In genomic region chr5:30889088-30889754, GRCm38 (mm10) we compare ENCODE assay signal across 8 mouse cellular contexts. TPM values are rescaled to one million over a fixed set of nuclear protein-coding genes. Genes with fewer than 3 reads are reported as not detected.
DNase-seq lines count a peak whose midpoint lies in the region; ATAC-seq and TF ChIP-seq lines count a peak whose summit lies in the region.

No protein-coding gene starts in this region.

- peaks cover 36% of the 10 kb centered on the region for H3K36me3 ChIP-seq in kidney, embryonic 15.5 days
- peaks cover 36% of the 10 kb centered on the region for H3K36me3 ChIP-seq in embryonic facial prominence, embryonic 15.5 days
- H3K36me3 ChIP-seq in limb, embryonic 13.5 days = peaks cover 38% of the 10 kb centered on the region

- CTCF ChIA-PET in Patski (lab: Charles Lee) = interaction anchor here (1.1 to 3.9 kb wide), 7 partner anchors 11 to 84 kb away, joined by 3 to 17 read pairs (median 7); partner anchors contain the start of gene Khk

- TF ChIP-seq POLR2A in olfactory bulb, adult 2 months (IDR thresholded peaks at IDR 0.05; ENCODE audit: insufficient read depth, low read depth, low read length) = no peak

- no peaks in the 10 kb centered on the region for H3K27me3 ChIP-seq in kidney, embryonic 15.5 days
- no peaks in the 10 kb centered on the region for H3K27me3 ChIP-seq in Patski
- no peaks in the 10 kb centered on the region for H3K27me3 ChIP-seq in embryonic facial prominence, embryonic 15.5 days
- H3K27me3 ChIP-seq in limb, embryonic 13.5 days = no peaks in the 10 kb centered on the region

- ATAC-seq in kidney, embryonic 15.5 days (replicated peaks; ENCODE audit: low FRiP score) = peak; percentile 30
- ATAC-seq in Patski = peak; percentile 17
- peak; percentile 30 for ATAC-seq in embryonic facial prominence, embryonic 15.5 days (ENCODE audit: insufficient number of reproducible peaks, low FRiP score, low TSS enrichment, low read depth)
- ATAC-seq in limb, embryonic 13.5 days (ENCODE audit: low FRiP score, low read depth) = peak; percentile 33

- under 1% methylated on average over 42 of the region's 42 CpGs for WGBS in kidney, embryonic 15.5 days
- WGBS in embryonic facial prominence, embryonic 15.5 days = under 1% methylated on average over 42 of the region's 42 CpGs
- 1% methylated on average over 35 of the region's 42 CpGs for WGBS in limb, embryonic 13.5 days
- 1% methylated on average over 42 of the region's 42 CpGs for WGBS in olfactory bulb, adult 2 months

- POLR2A ChIA-PET in Patski (lab: Charles Lee) = interaction anchor here (0.7 to 10.4 kb wide), 8 partner anchors 9 to 115 kb away, joined by 3 to 91 read pairs (median 4); partner anchors contain the start of genes Khk and Ost4

- no peak for TF ChIP-seq CTCF in Patski (IDR thresholded peaks at IDR 0.05)
- no peak for TF ChIP-seq CTCF in olfactory bulb, adult 2 months (IDR thresholded peaks at IDR 0.05; ENCODE audit: insufficient read depth, low read depth, low read length)

- in situ Hi-C loops in Patski (cut with MboI; ENCODE audit: low pct_unique_long_range_greater_than_20kb) = no loop called here

- H3K27ac ChIP-seq in kidney, embryonic 15.5 days = peak overlapping the region; percentile 98
- H3K27ac ChIP-seq in embryonic facial prominence, embryonic 15.5 days (replicated peaks) = peak overlapping the region; percentile 98
- H3K27ac ChIP-seq in limb, embryonic 13.5 days = peak overlapping the region; percentile 99
- peak overlapping the region; percentile 94 for H3K27ac ChIP-seq in olfactory bulb, adult 2 months (ENCODE audit: insufficient read depth, low read depth, low read length)

- DNase-seq in kidney, adult 8-10 months = no peak
- DNase-seq in Patski (ENCODE audit: low read depth, low spot score) = no peak
- no peak for DNase-seq in spleen, postnatal 14 days (ENCODE audit: low spot score in 2 of 2)
- no peak for DNase-seq in adrenal gland, postnatal 36 days

- H3K9me3 ChIP-seq in kidney, embryonic 15.5 days (replicated peaks) = no peaks in the 10 kb centered on the region
- no peaks in the 10 kb centered on the region for H3K9me3 ChIP-seq in embryonic facial prominence, embryonic 15.5 days (replicated peaks)
- H3K9me3 ChIP-seq in limb, embryonic 13.5 days = no peaks in the 10 kb centered on the region

- peaks cover 28% of the 10 kb centered on the region for H3K4me1 ChIP-seq in kidney, embryonic 15.5 days
- H3K4me1 ChIP-seq in embryonic facial prominence, embryonic 15.5 days = peaks cover 21% of the 10 kb centered on the region
- H3K4me1 ChIP-seq in limb, embryonic 13.5 days = peaks cover 19% of the 10 kb centered on the region
- H3K4me1 ChIP-seq in olfactory bulb, adult 2 months (ENCODE audit: control insufficient read depth, insufficient read depth, low read length) = peaks cover 11% of the 10 kb centered on the region

- H3K4me3 ChIP-seq in kidney, embryonic 15.5 days (replicated peaks) = peak overlapping the region; percentile 89
- peak overlapping the region; percentile 83 for H3K4me3 ChIP-seq in embryonic facial prominence, embryonic 15.5 days (replicated peaks)
- peak overlapping the region; percentile 73 for H3K4me3 ChIP-seq in limb, embryonic 13.5 days
- peak overlapping the region; percentile 89 for H3K4me3 ChIP-seq in olfactory bulb, adult 2 months (ENCODE audit: insufficient read depth, low read depth, low read length)

- peak overlapping the region; percentile 59 for H3K9ac ChIP-seq in kidney, embryonic 15.5 days
- H3K9ac ChIP-seq in embryonic facial prominence, embryonic 15.5 days = peak overlapping the region; percentile 92
- peak overlapping the region; percentile 89 for H3K9ac ChIP-seq in limb, embryonic 13.5 days

- peak overlapping the region; percentile 80 for H3K4me2 ChIP-seq in kidney, embryonic 15.5 days
- H3K4me2 ChIP-seq in embryonic facial prominence, embryonic 15.5 days (replicated peaks) = peak overlapping the region; percentile 69
- peak overlapping the region; percentile 73 for H3K4me2 ChIP-seq in limb, embryonic 13.5 days (replicated peaks)

RNA-seq across cellular contexts. Expression of gene Agbl5, which starts 0.7 kb away (rescaled TPM):
- polyA plus RNA-seq in kidney, embryonic 15.5 days (2015; fragmentation: Nextera tagmentation; extraction: Ambion mirVana) = 20.6 and 25.9 TPM in 2 replicates
- 34.9 TPM for polyA plus RNA-seq in Patski (2021)
- 22.1 and 28.7 TPM in 2 replicates for polyA plus RNA-seq in embryonic facial prominence, embryonic 15.5 days (2015; fragmentation: Nextera tagmentation; extraction: Ambion mirVana)
- polyA plus RNA-seq in limb, embryonic 13.5 days (2015; fragmentation: Nextera tagmentation; extraction: Ambion mirVana) = 32.5 and 34.0 TPM in 2 replicates
- polyA plus RNA-seq in olfactory bulb, adult 2 months (2012; ENCODE audit: insufficient read depth, insufficient read length, low replicate concordance, missing spikeins) = not detected in 2 replicates
- 10 to 100 TPM in 1 of 2 experiments, 1 to 10 TPM in 1; 6.6 to 12.2 TPM for total RNA-seq in adrenal gland, postnatal 36 days (2021)

RNA-seq across cellular contexts. Expression of gene Ost4, which starts 18.4 kb away (rescaled TPM):
- 491 and 504 TPM in 2 replicates for polyA plus RNA-seq in kidney, embryonic 15.5 days (2015; fragmentation: Nextera tagmentation; extraction: Ambion mirVana)
- 262 TPM for polyA plus RNA-seq in Patski (2021)
- 482 and 502 TPM in 2 replicates for polyA plus RNA-seq in embryonic facial prominence, embryonic 15.5 days (2015; fragmentation: Nextera tagmentation; extraction: Ambion mirVana)
- 408 and 424 TPM in 2 replicates for polyA plus RNA-seq in limb, embryonic 13.5 days (2015; fragmentation: Nextera tagmentation; extraction: Ambion mirVana)
- polyA plus RNA-seq in olfactory bulb, adult 2 months (2012; ENCODE audit: insufficient read depth, insufficient read length, low replicate concordance, missing spikeins) = not detected in 2 replicates
- total RNA-seq in adrenal gland, postnatal 36 days (2021) = 100 to 1,000 TPM; 211 to 228 TPM

RNA-seq across cellular contexts. Expression of gene Tmem214, which starts 21.4 kb away (rescaled TPM):
- polyA plus RNA-seq in kidney, embryonic 15.5 days (2015; fragmentation: Nextera tagmentation; extraction: Ambion mirVana) = 82.4 and 93.2 TPM in 2 replicates
- polyA plus RNA-seq in Patski (2021) = 82.6 TPM
- polyA plus RNA-seq in embryonic facial prominence, embryonic 15.5 days (2015; fragmentation: Nextera tagmentation; extraction: Ambion mirVana) = 90.0 and 100.0 TPM in 2 replicates
- polyA plus RNA-seq in limb, embryonic 13.5 days (2015; fragmentation: Nextera tagmentation; extraction: Ambion mirVana) = 93.3 and 95.2 TPM in 2 replicates
- not detected in 2 replicates for polyA plus RNA-seq in olfactory bulb, adult 2 months (2012; ENCODE audit: insufficient read depth, insufficient read length, low replicate concordance, missing spikeins)
- total RNA-seq in adrenal gland, postnatal 36 days (2021) = 10 to 100 TPM; 49.6 to 55.0 TPM

RNA-seq across cellular contexts. Expression of gene Emilin1, which starts 24.0 kb away (rescaled TPM):
- polyA plus RNA-seq in kidney, embryonic 15.5 days (2015; fragmentation: Nextera tagmentation; extraction: Ambion mirVana) = 258 and 306 TPM in 2 replicates
- polyA plus RNA-seq in Patski (2021) = 0.30 TPM
- polyA plus RNA-seq in embryonic facial prominence, embryonic 15.5 days (2015; fragmentation: Nextera tagmentation; extraction: Ambion mirVana) = 244 and 254 TPM in 2 replicates
- 279 and 281 TPM in 2 replicates for polyA plus RNA-seq in limb, embryonic 13.5 days (2015; fragmentation: Nextera tagmentation; extraction: Ambion mirVana)
- not detected in 2 replicates for polyA plus RNA-seq in olfactory bulb, adult 2 months (2012; ENCODE audit: insufficient read depth, insufficient read length, low replicate concordance, missing spikeins)
- total RNA-seq in adrenal gland, postnatal 36 days (2021) = 10 to 100 TPM; 49.8 to 56.0 TPM

RNA-seq across cellular contexts. Expression of gene Khk, which starts 32.0 kb away (rescaled TPM):
- 29.3 and 29.7 TPM in 2 replicates for polyA plus RNA-seq in kidney, embryonic 15.5 days (2015; fragmentation: Nextera tagmentation; extraction: Ambion mirVana)
- 45.3 TPM for polyA plus RNA-seq in Patski (2021)
- polyA plus RNA-seq in embryonic facial prominence, embryonic 15.5 days (2015; fragmentation: Nextera tagmentation; extraction: Ambion mirVana) = 23.8 and 25.6 TPM in 2 replicates
- polyA plus RNA-seq in limb, embryonic 13.5 days (2015; fragmentation: Nextera tagmentation; extraction: Ambion mirVana) = 20.0 and 22.6 TPM in 2 replicates
- polyA plus RNA-seq in olfactory bulb, adult 2 months (2012; ENCODE audit: insufficient read depth, insufficient read length, low replicate concordance, missing spikeins) = not detected in 2 replicates
- 10 to 100 TPM; 37.5 to 64.9 TPM for total RNA-seq in adrenal gland, postnatal 36 days (2021)

Comparison
In these comparisons a context has a peak if more than half of its experiments do, and no peak if none do; other contexts are left out.
1. RNA of gene Agbl5, which starts 0.7 kb away (polyA plus RNA-seq): 34.9 TPM in Patski (single experiment), 32.5 to 34.0 TPM in limb, embryonic 13.5 days, 22.1 to 28.7 TPM in embryonic facial prominence, embryonic 15.5 days and 20.6 to 25.9 TPM in kidney, embryonic 15.5 days; not detected in olfactory bulb, adult 2 months; every median in the first group is over 10 times any median in the second.
2. RNA of gene Ost4, which starts 18.4 kb away (polyA plus RNA-seq): 491 to 504 TPM in kidney, embryonic 15.5 days, 482 to 502 TPM in embryonic facial prominence, embryonic 15.5 days, 408 to 424 TPM in limb, embryonic 13.5 days and 262 TPM in Patski (single experiment); not detected in olfactory bulb, adult 2 months; every median in the first group is over 100 times any median in the second.
3. RNA of gene Tmem214, which starts 21.4 kb away (polyA plus RNA-seq): 90.0 to 100.0 TPM in embryonic facial prominence, embryonic 15.5 days, 93.3 to 95.2 TPM in limb, embryonic 13.5 days, 82.4 to 93.2 TPM in kidney, embryonic 15.5 days and 82.6 TPM in Patski (single experiment); not detected in olfactory bulb, adult 2 months; every median in the first group is over 10 times any median in the second.
4. Peak in every context shown above with its lines, with median percentiles within 50 percentile points of each other: ATAC-seq, H3K27ac ChIP-seq, H3K4me2 ChIP-seq, H3K4me3 ChIP-seq and H3K9ac ChIP-seq.